ENCODE assay signal across 7 mouse cellular contexts in the genomic region with DNA sequence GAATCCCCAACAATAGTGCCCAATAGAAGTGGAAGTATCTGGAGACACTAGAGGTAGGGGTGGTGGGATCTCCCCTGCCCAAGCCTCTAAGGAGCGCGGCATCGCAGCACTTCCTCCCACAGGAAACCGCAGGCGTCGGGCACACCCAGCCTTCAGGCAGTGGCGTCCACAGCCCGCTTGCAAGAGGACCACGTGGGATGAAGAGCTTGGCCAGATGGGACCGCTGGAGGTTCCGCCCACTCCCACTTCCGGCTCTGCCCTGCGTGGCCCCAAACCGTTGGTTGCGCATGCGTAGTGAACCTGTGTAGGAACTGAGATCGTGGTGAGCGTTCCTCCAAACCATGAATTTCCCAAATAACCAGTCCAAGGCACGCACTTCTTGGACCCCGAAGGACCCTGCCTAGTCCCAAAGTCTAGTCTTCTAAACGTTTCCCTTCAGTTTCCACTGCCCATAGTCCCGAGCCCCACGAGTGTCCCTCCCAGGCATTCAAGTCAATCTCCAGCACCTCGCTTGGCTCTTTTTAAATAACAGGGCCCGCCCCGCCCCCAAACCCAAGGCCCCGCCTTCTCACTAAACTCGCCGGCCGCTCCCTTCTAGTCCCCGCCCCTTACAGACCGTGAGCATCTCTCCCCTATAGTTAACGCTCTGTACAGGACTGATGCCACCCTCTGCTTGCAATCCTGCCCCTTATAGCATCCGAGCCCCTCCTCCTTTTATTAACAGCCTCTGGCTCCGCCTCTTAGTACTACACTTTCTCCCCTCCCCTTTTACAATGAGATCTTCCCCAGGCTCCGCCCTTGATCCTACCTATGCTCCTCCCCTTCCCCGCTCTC. TPM values are rescaled to one million over a fixed set of nuclear protein-coding genes. Genes with fewer than 3 reads are reported as not detected.
DNase-seq lines count a peak whose midpoint lies in the region; ATAC-seq lines count a peak whose summit lies in the region.

No protein-coding gene starts in this region.

- intact Hi-C loops in left cerebral cortex, postnatal 36 days (cut with DNase I), result no loop called here

- H3K27ac ChIP-seq in intestine, embryonic 16.5 days (ENCODE audit: low read length), result peak overlapping the region; percentile 94
- peak overlapping the region; percentile 69 for H3K27ac ChIP-seq in midbrain, embryonic 11.5 days (ENCODE audit: low read depth, low read length)

- peaks cover 33% of the 10 kb centered on the region for H3K4me1 ChIP-seq in intestine, embryonic 16.5 days (ENCODE audit: control insufficient read depth, insufficient read depth, low read length)
- peaks cover 4% of the 10 kb centered on the region; the same call in 1 of the 2 replicates for H3K4me1 ChIP-seq in midbrain, embryonic 11.5 days (ENCODE audit: control insufficient read depth, insufficient read depth, low read length)

- ATAC-seq in intestine, embryonic 16.5 days, result peak; percentile 91
- ATAC-seq in midbrain, embryonic 11.5 days (ENCODE audit: low FRiP score), result peak; percentile 92

- H3K36me3 ChIP-seq in intestine, embryonic 16.5 days (ENCODE audit: control insufficient read depth, insufficient read depth, low read length), result no peaks in the 10 kb centered on the region
- H3K36me3 ChIP-seq in midbrain, embryonic 11.5 days (ENCODE audit: control insufficient read depth, insufficient read depth, low read length), result no peaks in the 10 kb centered on the region

- H3K27me3 ChIP-seq in intestine, embryonic 16.5 days (replicated peaks; ENCODE audit: control insufficient read depth, insufficient read depth, low read length), result no peaks in the 10 kb centered on the region
- no peaks in the 10 kb centered on the region for H3K27me3 ChIP-seq in midbrain, embryonic 11.5 days (ENCODE audit: control insufficient read depth, insufficient read depth, low read length)

- H3K9me3 ChIP-seq in intestine, embryonic 16.5 days (ENCODE audit: control insufficient read depth, low read length), result no peaks in the 10 kb centered on the region
- no peaks in the 10 kb centered on the region for H3K9me3 ChIP-seq in midbrain, embryonic 11.5 days (ENCODE audit: control insufficient read depth, low read length)

- peak overlapping the region; percentile 63 for H3K9ac ChIP-seq in intestine, embryonic 16.5 days (ENCODE audit: low read depth, low read length)
- peak overlapping the region; percentile 33; the same call in 1 of the 2 replicates for H3K9ac ChIP-seq in midbrain, embryonic 11.5 days (ENCODE audit: low read length)

- H3K4me2 ChIP-seq in intestine, embryonic 16.5 days (ENCODE audit: low read depth, low read length), result peak overlapping the region; percentile 66
- H3K4me2 ChIP-seq in midbrain, embryonic 11.5 days, result peak overlapping the region; percentile 56

- peak; percentile 96 for DNase-seq in adrenal gland, adult 8-10 months
- DNase-seq in embryo, embryonic 9.5 days (ENCODE audit: extremely low spot score), result peak; percentile 94
- peak; percentile 86 to 95 for DNase-seq in gastrocnemius, postnatal 4 days (ENCODE audit: low spot score in 2 of 2)
- peak; percentile 92 to 93 for DNase-seq in left cerebral cortex, postnatal 36 days (ENCODE audit: low spot score in 2 of 2)
- peak; percentile 99 for DNase-seq in midbrain, embryonic 11.5 days (ENCODE audit: low spot score, missing footprints)
- DNase-seq in skeletal muscle tissue, adult 2 months (ENCODE audit: low read depth, low spot score), result peak; percentile 98

- WGBS in intestine, embryonic 16.5 days, result 1% methylated on average over 37 of the region's 37 CpGs
- 2% methylated on average over 37 of the region's 37 CpGs for WGBS in midbrain, embryonic 11.5 days

- H3K4me3 ChIP-seq in intestine, embryonic 16.5 days (ENCODE audit: low read length), result peak overlapping the region; percentile 53
- H3K4me3 ChIP-seq in midbrain, embryonic 11.5 days (ENCODE audit: low read depth, low read length), result peak overlapping the region; percentile 37

RNA-seq across cellular contexts. Expression of gene Ccdc114, which starts 0.7 kb away (rescaled TPM):
- total RNA-seq in adrenal gland, adult 8-10 months (2022), result 10 to 100 TPM; 17.8 to 92.8 (median 47.9) TPM
- 1 to 10 TPM; 2.4 to 2.5 TPM for total RNA-seq in gastrocnemius, postnatal 4 days (2021)
- 4.0 and 4.3 TPM in 2 replicates for polyA plus RNA-seq in intestine, embryonic 16.5 days (2015; fragmentation: Nextera tagmentation; extraction: Ambion mirVana)
- total RNA-seq in left cerebral cortex, postnatal 36 days (2021), result 1 to 10 TPM; 2.3 to 2.9 TPM
- 2.0 and 2.4 TPM in 2 replicates for polyA plus RNA-seq in midbrain, embryonic 11.5 days (2014; fragmentation: Nextera tagmentation; extraction: Ambion mirVana)

RNA-seq across cellular contexts. Expression of gene Emp3, which starts 1.9 kb away (rescaled TPM):
- 100 to 1,000 TPM; 302 to 612 (median 463) TPM for total RNA-seq in adrenal gland, adult 8-10 months (2022)
- 10 to 100 TPM; 85.8 to 88.0 TPM for total RNA-seq in gastrocnemius, postnatal 4 days (2021)
- polyA plus RNA-seq in intestine, embryonic 16.5 days (2015; fragmentation: Nextera tagmentation; extraction: Ambion mirVana), result 128 and 147 TPM in 2 replicates
- 1 to 10 TPM; 2.9 to 4.1 TPM for total RNA-seq in left cerebral cortex, postnatal 36 days (2021)
- 27.2 and 28.2 TPM in 2 replicates for polyA plus RNA-seq in midbrain, embryonic 11.5 days (2014; fragmentation: Nextera tagmentation; extraction: Ambion mirVana)

RNA-seq across cellular contexts. Expression of gene Tmem143, which starts 26.4 kb away (rescaled TPM):
- 10 to 100 TPM; 36.3 to 60.3 (median 52.9) TPM for total RNA-seq in adrenal gland, adult 8-10 months (2022)
- 10 to 100 TPM; 31.4 to 33.7 TPM for total RNA-seq in gastrocnemius, postnatal 4 days (2021)
- 8.1 TPM in 2 replicates for polyA plus RNA-seq in intestine, embryonic 16.5 days (2015; fragmentation: Nextera tagmentation; extraction: Ambion mirVana)
- total RNA-seq in left cerebral cortex, postnatal 36 days (2021), result 10 to 100 TPM; 21.8 to 22.0 TPM
- polyA plus RNA-seq in midbrain, embryonic 11.5 days (2014; fragmentation: Nextera tagmentation; extraction: Ambion mirVana), result 3.0 and 3.2 TPM in 2 replicates

RNA-seq across cellular contexts. Expression of gene Syngr4, which starts 26.6 kb away (rescaled TPM):
- under 1 TPM in 1 of 4 experiments, not detected in 3; 0.78 TPM for total RNA-seq in adrenal gland, adult 8-10 months (2022)
- under 1 TPM; 0.39 to 0.75 TPM for total RNA-seq in gastrocnemius, postnatal 4 days (2021)
- 0.62 and 0.98 TPM in 2 replicates for polyA plus RNA-seq in intestine, embryonic 16.5 days (2015; fragmentation: Nextera tagmentation; extraction: Ambion mirVana)
- total RNA-seq in left cerebral cortex, postnatal 36 days (2021), result not detected
- 0.63 and 1.3 TPM in 2 replicates for polyA plus RNA-seq in midbrain, embryonic 11.5 days (2014; fragmentation: Nextera tagmentation; extraction: Ambion mirVana)

RNA-seq across cellular contexts. Expression of gene Grin2d, which starts 45.0 kb away (rescaled TPM):
- 1 to 10 TPM in 3 of 4 experiments, under 1 TPM in 1; 0.78 to 1.4 (median 1.2) TPM for total RNA-seq in adrenal gland, adult 8-10 months (2022)
- 1 to 10 TPM; 1.2 to 1.5 TPM for total RNA-seq in gastrocnemius, postnatal 4 days (2021)
- 0.31 and 0.39 TPM in 2 replicates for polyA plus RNA-seq in intestine, embryonic 16.5 days (2015; fragmentation: Nextera tagmentation; extraction: Ambion mirVana)
- 10 to 100 TPM; 10.2 to 12.3 TPM for total RNA-seq in left cerebral cortex, postnatal 36 days (2021)
- polyA plus RNA-seq in midbrain, embryonic 11.5 days (2014; fragmentation: Nextera tagmentation; extraction: Ambion mirVana), result 0.14 and 0.17 TPM in 2 replicates

Comparison
In these comparisons a context has a peak if more than half of its experiments do, and no peak if none do; other contexts are left out.
1. Peak in every context shown above with its lines: DNase-seq, ATAC-seq, H3K4me3 ChIP-seq and H3K27ac ChIP-seq.
2. RNA of gene Ccdc114, which starts 0.7 kb away (total RNA-seq): 17.8 to 92.8 TPM in adrenal gland, adult 8-10 months; 2.3 to 2.9 TPM in left cerebral cortex, postnatal 36 days and 2.4 to 2.5 TPM in gastrocnemius, postnatal 4 days; every median in the first group is over 4 times any median in the second.
3. RNA of gene Emp3, which starts 1.9 kb away (total RNA-seq): 302 to 612 TPM in adrenal gland, adult 8-10 months and 85.8 to 88.0 TPM in gastrocnemius, postnatal 4 days; 2.9 to 4.1 TPM in left cerebral cortex, postnatal 36 days; every median in the first group is over 10 times any median in the second.